ENCODE assay signal across 22 mouse cellular contexts in genomic region chr4:139417868-139418267, GRCm38 (mm10).
A peak's percentile ranks its signal among the peaks of the same experiment; 100 is the strongest.
DNase-seq lines count a peak whose midpoint lies in the region; ATAC-seq and TF ChIP-seq lines count a peak whose summit lies in the region.
"Had no signal": no experiment of that assay in that cellular context is flagged by ENCODE, and none has a peak within 500 bp of the region (broad histone marks: within the 10 kb centered on the region; RNA-seq: fewer than 3 reads in every experiment).

No protein-coding gene starts in this region.

- no peak overlapping the region for H3K27ac ChIP-seq in intestine, postnatal 0 days (ENCODE audit: low read depth, low read length)
- no peak overlapping the region for H3K27ac ChIP-seq in intestine, embryonic 15.5 days
- no peak overlapping the region for H3K27ac ChIP-seq in liver, postnatal 0 days (ENCODE audit: low read depth)
- H3K27ac ChIP-seq in ES-E14 (ENCODE audit: insufficient read depth, low read depth, low read length, poor library complexity, severe bottlenecking) = no peak overlapping the region
- H3K27ac ChIP-seq: forebrain, embryonic 10.5 days; heart, embryonic 13.5 days; hindbrain, embryonic 13.5 days; midbrain, embryonic 13.5 days had no signal

- no peak for ATAC-seq in intestine, postnatal 0 days
- ATAC-seq in intestine, embryonic 15.5 days = no peak
- no peak for ATAC-seq in liver, postnatal 0 days
- ATAC-seq: forebrain, postnatal 0 days; midbrain, embryonic 13.5 days had no signal

- no peak overlapping the region for H3K4me3 ChIP-seq in intestine, postnatal 0 days (ENCODE audit: low read depth, low read length)
- H3K4me3 ChIP-seq in intestine, embryonic 15.5 days (replicated peaks) = no peak overlapping the region
- no peak overlapping the region for H3K4me3 ChIP-seq in liver, postnatal 0 days (ENCODE audit: low read depth, low read length)
- no peak overlapping the region for H3K4me3 ChIP-seq in ES-E14 (ENCODE audit: insufficient read depth in 1 of 2, low read depth in 1 of 2, low read length in 2 of 2, poor library complexity in 1 of 2, severe bottlenecking in 1 of 2)
- H3K4me3 ChIP-seq: forebrain, embryonic 10.5 days; heart, embryonic 13.5 days; hindbrain, embryonic 13.5 days; midbrain, embryonic 13.5 days had no signal

- no peak overlapping the region for H3K4me2 ChIP-seq in intestine, postnatal 0 days (replicated peaks; ENCODE audit: low read depth)
- H3K4me2 ChIP-seq in intestine, embryonic 15.5 days (replicated peaks) = no peak overlapping the region
- H3K4me2 ChIP-seq in liver, postnatal 0 days (ENCODE audit: low read depth, low read length) = no peak overlapping the region
- H3K4me2 ChIP-seq: heart, embryonic 13.5 days; hindbrain, embryonic 13.5 days; lung, embryonic 14.5 days; midbrain, embryonic 13.5 days had no signal

- H3K9ac ChIP-seq in intestine, postnatal 0 days (ENCODE audit: low read depth, low read length) = no peak overlapping the region
- no peak overlapping the region for H3K9ac ChIP-seq in intestine, embryonic 15.5 days
- no peak overlapping the region for H3K9ac ChIP-seq in liver, postnatal 0 days (replicated peaks)
- H3K9ac ChIP-seq in ES-E14 (ENCODE audit: insufficient read depth, low read depth, low read length, poor library complexity, severe bottlenecking) = no peak overlapping the region
- H3K9ac ChIP-seq: forebrain, postnatal 0 days; heart, embryonic 13.5 days; hindbrain, embryonic 13.5 days; lung, embryonic 14.5 days; midbrain, embryonic 13.5 days had no signal

- TF ChIP-seq POLR2A in brain, embryonic 14.5 days (IDR thresholded peaks at IDR 0.05; ENCODE audit: borderline replicate concordance, extremely low read depth, insufficient read depth, insufficient read length, poor library complexity, severe bottlenecking) = no peak

- H3K36me3 ChIP-seq in intestine, postnatal 0 days (ENCODE audit: control insufficient read depth, insufficient read depth) = peaks cover 99% of the 10 kb centered on the region
- H3K36me3 ChIP-seq in intestine, embryonic 15.5 days = peaks cover 77% of the 10 kb centered on the region
- peaks cover 99% of the 10 kb centered on the region for H3K36me3 ChIP-seq in liver, postnatal 0 days (replicated peaks; ENCODE audit: insufficient read depth, low read length)
- H3K36me3 ChIP-seq in ES-E14 (ENCODE audit: control insufficient read depth, insufficient read depth, low read length, poor library complexity, severe bottlenecking) = peaks cover 80% of the 10 kb centered on the region

- in situ Hi-C loops in ES-E14 (cut with MboI; ENCODE audit: low sequenced_read_pairs in 2 of 2, unreplicated experiment in 2 of 2) = no loop called here

- TF ChIP-seq CTCF in intestine, postnatal 0 days (IDR thresholded peaks at IDR 0.05; ENCODE audit: low read depth) = 0 out of 2 replicates have a peak, but pooled peaks have one; percentile 27
- TF ChIP-seq CTCF in liver, postnatal 0 days (IDR thresholded peaks at IDR 0.05; ENCODE audit: low read depth) = peak; percentile 27; the same call in 1 of the 2 replicates
- peak; percentile 5; the same call in 1 of the 2 replicates for TF ChIP-seq CTCF in brain, embryonic 14.5 days (IDR thresholded peaks at IDR 0.05; ENCODE audit: borderline replicate concordance, extremely low read depth, insufficient read depth, insufficient read length)

- no peaks in the 10 kb centered on the region for H3K27me3 ChIP-seq in intestine, postnatal 0 days (replicated peaks; ENCODE audit: control insufficient read depth, insufficient read depth, low read length)
- H3K27me3 ChIP-seq in intestine, embryonic 15.5 days (replicated peaks) = no peaks in the 10 kb centered on the region
- H3K27me3 ChIP-seq in liver, postnatal 0 days (ENCODE audit: insufficient read depth, low read length) = no peaks in the 10 kb centered on the region
- H3K27me3 ChIP-seq: heart, embryonic 13.5 days; hindbrain, embryonic 13.5 days; megakaryocyte, embryonic 14.5 days; midbrain, embryonic 13.5 days had no signal

- DNase-seq in liver, postnatal 0 days = no peak
- DNase-seq in liver (no peak), ES-E14 (ENCODE audit: low read depth, low spot score) (peak; percentile 26)
- DNase-seq in brain, embryonic 14.5 days (ENCODE audit: low read depth) = no peak
- no peak for DNase-seq in lung, postnatal 4 days
- no peak for DNase-seq in thymus, postnatal 10 days (ENCODE audit: low spot score in 2 of 2)
- DNase-seq: adrenal gland, postnatal 10 days; cerebellum, adult 9-11 months; forebrain, postnatal 0 days; gastrocnemius, postnatal 14 days; heart, adult 11 months; kidney, adult 2 months; kidney, postnatal 10 days; lung, embryonic 14.5 days; thymus, postnatal 25 days had no signal

- WGBS in intestine, postnatal 0 days = 52% methylated on average over 1 of the region's 1 CpGs
- 56% methylated on average over 1 of the region's 1 CpGs for WGBS in intestine, embryonic 15.5 days
- WGBS in liver, postnatal 0 days (ENCODE audit: insufficient replicate concordance) = 69% methylated on average over 1 of the region's 1 CpGs

- no peaks in the 10 kb centered on the region for H3K4me1 ChIP-seq in intestine, postnatal 0 days (replicated peaks; ENCODE audit: control insufficient read depth, insufficient read depth, low read length)
- H3K4me1 ChIP-seq in intestine, embryonic 15.5 days (replicated peaks) = no peaks in the 10 kb centered on the region
- H3K4me1 ChIP-seq in liver, postnatal 0 days (ENCODE audit: insufficient read depth) = no peaks in the 10 kb centered on the region
- no peaks in the 10 kb centered on the region for H3K4me1 ChIP-seq in ES-E14 (ENCODE audit: control insufficient read depth in 2 of 2, insufficient read depth in 2 of 2, low read length in 2 of 2, poor library complexity in 1 of 2)
- H3K4me1 ChIP-seq: forebrain, embryonic 10.5 days; heart, embryonic 13.5 days; hindbrain, embryonic 13.5 days; midbrain, embryonic 13.5 days had no signal

- no peaks in the 10 kb centered on the region for H3K9me3 ChIP-seq in intestine, postnatal 0 days (ENCODE audit: control insufficient read depth)
- H3K9me3 ChIP-seq in intestine, embryonic 15.5 days = no peaks in the 10 kb centered on the region
- H3K9me3 ChIP-seq in liver, postnatal 0 days (ENCODE audit: low read length) = no peaks in the 10 kb centered on the region
- no peaks in the 10 kb centered on the region for H3K9me3 ChIP-seq in ES-E14 (ENCODE audit: control insufficient read depth, insufficient read depth, low read depth, low read length)
- H3K9me3 ChIP-seq: forebrain, embryonic 10.5 days; heart, embryonic 13.5 days; hindbrain, embryonic 13.5 days; megakaryocyte, embryonic 14.5 days; midbrain, embryonic 13.5 days had no signal

- TF ChIP-seq EP300 in liver, postnatal 0 days (IDR thresholded peaks at IDR 0.05; ENCODE audit: low read depth) = no peak

TF ChIP-seq in ES-E14, 5 proteins besides CTCF, POLR2A, EP300 and RAD21:
- no peak for TF ChIP-seq HCFC1 (IDR thresholded peaks at IDR 0.05; ENCODE audit: borderline replicate concordance, insufficient read depth, low read length)
- TF ChIP-seq CHD2 (IDR thresholded peaks at IDR 0.05; ENCODE audit: low read depth, low read length) = no peak
- TF ChIP-seq ZNF384 (IDR thresholded peaks at IDR 0.05; ENCODE audit: low read depth, low read length) = no peak
- TF ChIP-seq ZC3H11A (IDR thresholded peaks at IDR 0.05; ENCODE audit: borderline replicate concordance, low read depth, low read length) = no peak
- TF ChIP-seq MAFK (IDR thresholded peaks at IDR 0.05; ENCODE audit: insufficient read depth, low read depth, low read length) = no peak
TF ChIP-seq in ES-E14: peak in this region for 0.
